8 mouse cellular contexts compared by ENCODE assay signal in the genomic region with DNA sequence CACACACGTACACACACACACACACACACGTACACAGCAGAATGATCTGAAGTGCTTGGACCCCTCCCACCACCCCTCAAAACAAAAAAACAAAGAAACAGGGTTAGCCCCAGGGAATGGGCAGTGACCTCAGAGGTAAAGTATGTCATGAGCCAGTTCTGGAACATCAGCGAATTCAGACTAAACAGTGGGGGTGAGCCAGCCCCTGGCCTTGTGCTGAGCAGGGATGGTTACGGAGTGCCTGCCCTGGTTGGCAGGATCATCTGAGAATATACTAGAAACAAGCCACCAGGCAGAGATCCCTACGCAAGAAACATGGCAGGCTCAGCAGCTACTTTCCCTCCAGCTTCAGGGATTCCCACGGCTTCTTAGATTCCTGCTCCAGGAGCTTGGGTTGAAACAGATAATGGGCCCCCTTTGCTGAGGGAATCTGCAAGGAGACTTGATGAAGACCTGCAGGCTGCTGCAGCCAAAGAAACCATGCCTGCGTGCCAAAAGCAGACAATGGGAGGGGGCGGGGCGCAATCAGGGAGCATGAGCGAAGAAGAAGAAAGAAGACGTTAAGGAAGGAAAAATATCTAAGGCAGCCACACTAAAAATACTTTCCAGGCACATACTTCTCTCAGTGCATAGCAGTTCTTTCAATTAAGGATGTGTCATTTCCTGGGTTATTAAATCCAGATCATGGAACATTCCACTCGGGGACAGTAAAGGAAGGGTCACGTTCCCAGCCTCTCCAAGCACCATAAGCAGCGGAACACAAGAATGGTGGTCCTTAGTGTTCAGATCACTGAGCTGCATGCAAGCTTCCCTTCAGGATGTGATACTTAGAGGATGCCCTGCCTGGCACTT. TPM values are rescaled to one million over a fixed set of nuclear protein-coding genes. Genes with fewer than 3 reads are reported as not detected.
DNase-seq lines count a peak whose midpoint lies in the region; ATAC-seq and TF ChIP-seq lines count a peak whose summit lies in the region.

No protein-coding gene starts in this region.

- H3K27me3 ChIP-seq in lung, embryonic 14.5 days (ENCODE audit: insufficient read depth, low read length): no peaks in the 10 kb centered on the region
- no peaks in the 10 kb centered on the region for H3K27me3 ChIP-seq in heart, adult 2 months (ENCODE audit: control insufficient read depth, insufficient read depth, low read length)
- no peaks in the 10 kb centered on the region for H3K27me3 ChIP-seq in intestine, postnatal 0 days (replicated peaks; ENCODE audit: control insufficient read depth, insufficient read depth, low read length)

- ATAC-seq in lung, embryonic 14.5 days (ENCODE audit: insufficient read depth): peak; percentile 65; the same call in 1 of the 2 replicates
- ATAC-seq in intestine, postnatal 0 days: peak; percentile 46
- no peak for ATAC-seq in megakaryocyte progenitor cell, adult 5-6 weeks (replicated peaks; ENCODE audit: poor library complexity)

- no peaks in the 10 kb centered on the region; the same call in 1 of the 2 replicates for H3K79me2 ChIP-seq in heart, adult 2 months (replicated peaks; ENCODE audit: control insufficient read depth, insufficient read depth, low read length)

- H3K9ac ChIP-seq in lung, embryonic 14.5 days: no peak overlapping the region
- H3K9ac ChIP-seq in heart, adult 2 months (ENCODE audit: low read depth, low read length): no peak overlapping the region
- H3K9ac ChIP-seq in intestine, postnatal 0 days (ENCODE audit: low read depth, low read length): no peak overlapping the region

- TF ChIP-seq POLR2A in heart, adult 2 months (IDR thresholded peaks at IDR 0.05; ENCODE audit: insufficient read depth, low read depth, low read length): no peak

- no peaks in the 10 kb centered on the region for H3K9me3 ChIP-seq in lung, embryonic 14.5 days (ENCODE audit: low read depth, low read length)
- H3K9me3 ChIP-seq in intestine, postnatal 0 days (ENCODE audit: control insufficient read depth): no peaks in the 10 kb centered on the region

- no peak for TF ChIP-seq CTCF in lung, embryonic 14.5 days (IDR thresholded peaks at IDR 0.05; ENCODE audit: low read depth)
- no peak for TF ChIP-seq CTCF in heart, adult 2 months (IDR thresholded peaks at IDR 0.05)
- TF ChIP-seq CTCF in intestine, postnatal 0 days (IDR thresholded peaks at IDR 0.05; ENCODE audit: low read depth): no peak

- WGBS in lung, embryonic 14.5 days: 52% methylated on average over 14 of the region's 14 CpGs
- 32% methylated on average over 14 of the region's 14 CpGs for WGBS in heart, adult 2 months
- WGBS in intestine, postnatal 0 days: 58% methylated on average over 14 of the region's 14 CpGs

- no peaks in the 10 kb centered on the region for H3K36me3 ChIP-seq in lung, embryonic 14.5 days (ENCODE audit: insufficient read depth)
- H3K36me3 ChIP-seq in heart, adult 2 months (ENCODE audit: control insufficient read depth, insufficient read depth, low read length): peaks cover 14% of the 10 kb centered on the region
- H3K36me3 ChIP-seq in intestine, postnatal 0 days (ENCODE audit: control insufficient read depth, insufficient read depth): peaks cover 12% of the 10 kb centered on the region; the same call in 1 of the 2 replicates

- intact Hi-C loops in heart, adult 2 months (cut with DNase I): loop anchor here (2.0 to 5.0 kb wide), 2 partner anchors 66 to 306 kb away; no protein-coding TSS in a partner anchor

- H3K4me1 ChIP-seq in lung, embryonic 14.5 days (ENCODE audit: insufficient read depth): no peaks in the 10 kb centered on the region
- peaks cover 24% of the 10 kb centered on the region for H3K4me1 ChIP-seq in heart, adult 2 months (ENCODE audit: control insufficient read depth, insufficient read depth, low read length)
- no peaks in the 10 kb centered on the region for H3K4me1 ChIP-seq in intestine, postnatal 0 days (replicated peaks; ENCODE audit: control insufficient read depth, insufficient read depth, low read length)

- H3K27ac ChIP-seq in lung, embryonic 14.5 days (ENCODE audit: low read depth): peak overlapping the region; percentile 31; the same call in 1 of the 2 replicates
- peak overlapping the region; percentile 77 for H3K27ac ChIP-seq in heart, adult 2 months
- peak overlapping the region; percentile 30; the same call in 1 of the 2 replicates for H3K27ac ChIP-seq in intestine, postnatal 0 days (ENCODE audit: low read depth, low read length)

- DNase-seq in lung, embryonic 14.5 days: peak; percentile 33
- DNase-seq in lung, adult 18-20 months: no peak
- peak; percentile 37 for DNase-seq in embryo, embryonic 9.5 days (ENCODE audit: extremely low spot score)
- DNase-seq in heart, adult 2 months: peak; percentile 57 to 59
- peak; percentile 24 for DNase-seq in ovary, postnatal 14 days (ENCODE audit: low spot score)
- DNase-seq in spleen, adult 18-20 months: no peak

- no peak for TF ChIP-seq EP300 in heart, adult 2 months (IDR thresholded peaks at IDR 0.05; ENCODE audit: insufficient read depth, low read depth, low read length)

- no peak overlapping the region for H3K4me2 ChIP-seq in lung, embryonic 14.5 days
- no peak overlapping the region for H3K4me2 ChIP-seq in intestine, postnatal 0 days (replicated peaks; ENCODE audit: low read depth)

- H3K4me3 ChIP-seq in lung, embryonic 14.5 days (ENCODE audit: low read depth, low read length): no peak overlapping the region
- no peak overlapping the region for H3K4me3 ChIP-seq in heart, adult 2 months
- H3K4me3 ChIP-seq in intestine, postnatal 0 days (ENCODE audit: low read depth, low read length): no peak overlapping the region

RNA-seq across cellular contexts. Expression of a gene that starts 30.6 kb away (rescaled TPM):
- 130 and 135 TPM in 2 replicates for polyA plus RNA-seq in lung, embryonic 14.5 days (2014; fragmentation: Nextera tagmentation; extraction: Ambion mirVana)
- 100 to 1,000 TPM; 137 to 139 TPM for total RNA-seq in heart, adult 2 months (2021)
- 116 and 125 TPM in 2 replicates for polyA plus RNA-seq in heart, adult 2 months (2012; rRNA removed)
- polyA plus RNA-seq in intestine, postnatal 0 days (2015; fragmentation: Nextera tagmentation; extraction: Ambion mirVana): 167 and 175 TPM in 2 replicates
- total RNA-seq in megakaryocyte progenitor cell, adult 5-6 weeks (2015): 49.9 and 83.4 TPM in 2 replicates
- 36.9 and 46.5 TPM in 2 replicates for total RNA-seq in megakaryocyte progenitor cell, adult 5-6 weeks (2017)

RNA-seq across cellular contexts. Expression of a gene that starts 53.9 kb away (rescaled TPM):
- polyA plus RNA-seq in lung, embryonic 14.5 days (2014; fragmentation: Nextera tagmentation; extraction: Ambion mirVana): not detected in 2 replicates
- total RNA-seq in heart, adult 2 months (2021): under 1 TPM; 0.13 to 0.30 TPM
- 0.18 TPM in 1 of 2 replicates, not detected in the other for polyA plus RNA-seq in heart, adult 2 months (2012; rRNA removed)
- 1.3 and 2.5 TPM in 2 replicates for polyA plus RNA-seq in intestine, postnatal 0 days (2015; fragmentation: Nextera tagmentation; extraction: Ambion mirVana)
- total RNA-seq in megakaryocyte progenitor cell, adult 5-6 weeks (2015): not detected in 2 replicates
- total RNA-seq in megakaryocyte progenitor cell, adult 5-6 weeks (2017): not detected in 2 replicates

Comparison
In these comparisons a context has a peak if more than half of its experiments do, and no peak if none do; other contexts are left out.
1. DNase-seq: peak in lung, embryonic 14.5 days (single experiment), embryo, embryonic 9.5 days (single experiment), heart, adult 2 months (2 of 2) and ovary, postnatal 14 days (single experiment); none in lung, adult 18-20 months (0 of 2) and spleen, adult 18-20 months (0 of 2).
2. Peak in every context shown above with its lines, with median percentiles within 50 percentile points of each other: H3K27ac ChIP-seq.